Mouse (Mus musculus): ENCODE results near the gene Chd3. TPM values are rescaled to one million over a fixed set of nuclear protein-coding genes. Genes with fewer than 3 reads are reported as not detected.
A peak's percentile ranks its signal among the peaks of the same experiment; 100 is the strongest.

The Chd3 gene
- polyA plus RNA-seq, 1 experiment = 199 TPM

- Histone ChIP-seq H3K4me1 (ENCODE audit: control insufficient read depth, insufficient read depth, low read length) (peaks cover 20% of the 10 kb centered on the region), H3K27ac (ENCODE audit: insufficient read depth, low read length) (peak overlapping the region; percentile 99), H3K4me3 (ENCODE audit: insufficient read depth, low read length) (peak overlapping the region; percentile 46)
- TF ChIP-seq CTCF (IDR thresholded peaks at IDR 0.05; ENCODE audit: borderline replicate concordance, insufficient read depth, low read length) (no peak), POLR2A (IDR thresholded peaks at IDR 0.05; ENCODE audit: low read depth, low read length) (no peak; the same call in 1 of the 2 replicates)
These were observed 1.4 kb downstream of the Chd3 start for GRCm38 (mm10) chr11:69367616-69368355.

- peaks cover 20% of the 10 kb centered on the region for H3K4me1 ChIP-seq (ENCODE audit: control insufficient read depth, insufficient read depth, low read length)
- TF ChIP-seq POLR2A (IDR thresholded peaks at IDR 0.05; ENCODE audit: low read depth, low read length) = peak; percentile 45
- TF ChIP-seq CTCF (IDR thresholded peaks at IDR 0.05; ENCODE audit: borderline replicate concordance, insufficient read depth, low read length) = no peak
- peak overlapping the region; percentile 99 for H3K27ac ChIP-seq (ENCODE audit: insufficient read depth, low read length)
- H3K4me3 ChIP-seq (ENCODE audit: insufficient read depth, low read length) = peak overlapping the region; percentile 46
These were observed 2.2 kb downstream of the Chd3 start for GRCm38 (mm10) chr11:69366855-69367615.

GRCm38 (mm10) chr11:69366157-69366854 lies 2.9 kb downstream of the Chd3 start:
- H3K4me3 ChIP-seq (ENCODE audit: insufficient read depth, low read length) = peak overlapping the region; percentile 40
- peaks cover 20% of the 10 kb centered on the region for H3K4me1 ChIP-seq (ENCODE audit: control insufficient read depth, insufficient read depth, low read length)
- TF ChIP-seq CTCF (IDR thresholded peaks at IDR 0.05; ENCODE audit: borderline replicate concordance, insufficient read depth, low read length) = no peak
- peak; percentile 77 for TF ChIP-seq POLR2A (IDR thresholded peaks at IDR 0.05; ENCODE audit: low read depth, low read length)
- peak overlapping the region; percentile 98 for H3K27ac ChIP-seq (ENCODE audit: insufficient read depth, low read length)

GRCm38 (mm10) chr11:69365722-69366121 lies 3.5 kb downstream of the Chd3 start:
- H3K4me3 ChIP-seq (ENCODE audit: insufficient read depth, low read length) = peak overlapping the region; percentile 40

GRCm38 (mm10) chr11:69364910-69365309 lies 4.3 kb downstream of the Chd3 start:
- H3K4me1 ChIP-seq (ENCODE audit: control insufficient read depth, insufficient read depth, low read length) = peaks cover 17% of the 10 kb centered on the region
- TF ChIP-seq POLR2A (IDR thresholded peaks at IDR 0.05; ENCODE audit: low read depth, low read length) = peak; percentile 8; the same call in 1 of the 2 replicates
- TF ChIP-seq CTCF (IDR thresholded peaks at IDR 0.05; ENCODE audit: borderline replicate concordance, insufficient read depth, low read length) = no peak
- no peak overlapping the region for H3K4me3 ChIP-seq (ENCODE audit: insufficient read depth, low read length)
- peak overlapping the region; percentile 98; the same call in 1 of the 2 replicates for H3K27ac ChIP-seq (ENCODE audit: insufficient read depth, low read length)

More at GRCm38 (mm10) chr11:69365722-69366121, 3.5 kb downstream of the Chd3 start:
- TF ChIP-seq CTCF (IDR thresholded peaks at IDR 0.05; ENCODE audit: borderline replicate concordance, insufficient read depth, low read length) (no peak), POLR2A (IDR thresholded peaks at IDR 0.05; ENCODE audit: low read depth, low read length) (no peak)
- peak overlapping the region; percentile 98 for H3K27ac ChIP-seq (ENCODE audit: insufficient read depth, low read length)
- peaks cover 18% of the 10 kb centered on the region for H3K4me1 ChIP-seq (ENCODE audit: control insufficient read depth, insufficient read depth, low read length)

DNA sequence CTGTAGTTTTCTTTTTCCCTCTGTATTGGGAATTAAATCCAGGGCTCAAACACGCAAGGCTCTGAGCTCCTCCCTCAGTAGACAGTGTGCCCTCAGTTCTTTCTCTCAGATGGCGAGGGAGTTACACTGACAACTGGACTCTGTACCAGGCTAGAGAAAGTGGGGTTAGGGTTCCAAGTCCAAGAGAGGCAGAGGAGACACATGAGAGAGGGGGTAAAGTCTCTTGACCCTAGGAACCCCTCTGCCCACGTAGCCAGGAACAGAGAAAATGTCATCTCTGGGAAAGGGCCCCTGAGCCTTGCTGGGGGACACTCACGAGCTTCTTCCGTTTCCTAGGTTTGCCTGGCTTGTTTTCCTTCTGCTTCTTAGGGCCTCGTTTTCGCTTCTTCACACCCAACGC lies 4.8 kb downstream of the Chd3 start:
- TF ChIP-seq CTCF (IDR thresholded peaks at IDR 0.05; ENCODE audit: borderline replicate concordance, insufficient read depth, low read length) (no peak), POLR2A (IDR thresholded peaks at IDR 0.05; ENCODE audit: low read depth, low read length) (no peak)
- no peak overlapping the region for H3K4me3 ChIP-seq (ENCODE audit: insufficient read depth, low read length)
- no peak overlapping the region for H3K27ac ChIP-seq (ENCODE audit: insufficient read depth, low read length)
- peaks cover 17% of the 10 kb centered on the region for H3K4me1 ChIP-seq (ENCODE audit: control insufficient read depth, insufficient read depth, low read length)

DNA sequence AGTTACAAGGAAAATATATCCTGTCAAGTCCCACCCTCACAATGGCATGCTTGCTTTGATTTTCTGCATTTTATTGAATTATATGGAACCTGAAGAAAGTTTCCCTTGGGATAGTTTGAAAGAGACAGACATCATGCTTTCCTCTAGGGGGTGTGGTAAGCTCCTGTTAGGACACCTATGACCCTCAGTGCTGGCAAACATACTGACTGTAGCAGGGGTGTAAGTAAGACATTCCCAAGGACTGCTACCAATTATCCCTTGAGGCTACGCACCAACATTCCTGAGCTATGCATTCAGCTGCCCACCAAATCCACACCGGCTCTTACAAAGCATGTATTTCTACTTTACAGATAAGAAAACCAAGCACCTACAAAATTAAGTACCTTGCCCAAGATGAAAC lies 6.7 kb downstream of the Chd3 start:
- Histone ChIP-seq H3K4me1 (ENCODE audit: control insufficient read depth, insufficient read depth, low read length) (peaks cover 17% of the 10 kb centered on the region), H3K4me3 (ENCODE audit: insufficient read depth, low read length) (no peak overlapping the region), H3K27ac (ENCODE audit: insufficient read depth, low read length) (no peak overlapping the region)
- no peak for TF ChIP-seq POLR2A (IDR thresholded peaks at IDR 0.05; ENCODE audit: low read depth, low read length)
- TF ChIP-seq CTCF (IDR thresholded peaks at IDR 0.05; ENCODE audit: borderline replicate concordance, insufficient read depth, low read length) = no peak

GRCm38 (mm10) chr11:69362021-69362420 lies 7.2 kb downstream of the Chd3 start:
- Histone ChIP-seq H3K27ac (ENCODE audit: insufficient read depth, low read length) (no peak overlapping the region), H3K4me3 (ENCODE audit: insufficient read depth, low read length) (no peak overlapping the region), H3K4me1 (ENCODE audit: control insufficient read depth, insufficient read depth, low read length) (peaks cover 17% of the 10 kb centered on the region)
- TF ChIP-seq CTCF (IDR thresholded peaks at IDR 0.05; ENCODE audit: borderline replicate concordance, insufficient read depth, low read length) = no peak
- TF ChIP-seq POLR2A (IDR thresholded peaks at IDR 0.05; ENCODE audit: low read depth, low read length) = no peak

GRCm38 (mm10) chr11:69357690-69358089 lies 11.5 kb downstream of the Chd3 start:
- Histone ChIP-seq H3K27ac (ENCODE audit: insufficient read depth, low read length) (no peak overlapping the region), H3K4me1 (ENCODE audit: control insufficient read depth, insufficient read depth, low read length) (peaks cover under 1% of the 10 kb centered on the region; the same call in 1 of the 2 replicates), H3K4me3 (ENCODE audit: insufficient read depth, low read length) (no peak overlapping the region)
- no peak for TF ChIP-seq POLR2A (IDR thresholded peaks at IDR 0.05; ENCODE audit: low read depth, low read length)
- no peak for TF ChIP-seq CTCF (IDR thresholded peaks at IDR 0.05; ENCODE audit: borderline replicate concordance, insufficient read depth, low read length)

Data from embryonic fibroblast, embryonic 13.5 days (primary cell).